Mouse (Mus musculus): ENCODE results near the gene Slc10a7. TPM values are rescaled to one million over a fixed set of nuclear protein-coding genes. Genes with fewer than 3 reads are reported as not detected.
"Not testable (repeated sequence)": the region's sequence is repeated elsewhere in the genome, so short reads cannot be mapped to it uniquely, and the experiment has no call there.

The Slc10a7 gene
- total RNA-seq (2022): 1 to 10 TPM; 5.5 to 7.2 (median 6.6) TPM

DNA sequence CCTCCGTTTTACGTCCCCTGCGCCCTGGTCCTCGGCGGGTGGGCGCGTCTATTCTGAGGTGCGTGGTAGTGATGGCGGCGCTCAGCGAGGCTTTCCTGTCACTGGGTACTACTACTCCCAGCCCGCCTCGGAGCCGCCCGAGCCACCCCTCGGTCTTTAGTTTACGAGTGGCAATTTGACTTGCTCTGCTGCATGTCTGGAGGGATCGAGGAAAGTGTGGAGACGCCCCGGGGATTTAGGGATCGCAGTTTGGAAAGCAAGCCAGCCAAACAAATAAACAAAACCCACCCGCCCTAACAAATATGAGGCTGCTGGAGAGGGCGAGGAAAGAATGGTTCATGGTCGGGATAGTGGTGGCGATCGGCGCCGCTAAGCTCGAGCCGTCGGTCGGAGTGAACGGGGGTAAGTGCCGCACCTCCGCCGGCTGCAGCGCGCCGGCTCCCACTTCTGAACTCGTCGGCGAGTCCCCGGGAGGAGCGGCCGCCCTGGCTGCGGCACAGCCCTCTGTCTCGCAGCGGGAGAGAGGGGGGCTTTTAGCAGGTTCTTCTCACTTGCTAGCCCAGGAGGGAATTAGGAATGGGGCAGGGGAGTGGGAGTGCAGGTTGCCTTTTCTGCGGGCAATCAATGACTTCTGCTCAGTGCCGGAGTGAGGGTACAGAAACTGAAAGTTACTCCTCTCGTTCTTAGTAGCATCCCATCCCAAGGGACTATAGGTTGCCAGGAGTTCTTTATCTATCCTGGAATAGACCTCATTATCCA lies at the start of gene Slc10a7:
Slc10a7 (plus strand) TSS at position 74 of the 759 bp plus-strand sequence.
- peak in 1 of 2 experiments; percentile 87 for DNase-seq (ENCODE audit: low spot score in 2 of 2)

DNA sequence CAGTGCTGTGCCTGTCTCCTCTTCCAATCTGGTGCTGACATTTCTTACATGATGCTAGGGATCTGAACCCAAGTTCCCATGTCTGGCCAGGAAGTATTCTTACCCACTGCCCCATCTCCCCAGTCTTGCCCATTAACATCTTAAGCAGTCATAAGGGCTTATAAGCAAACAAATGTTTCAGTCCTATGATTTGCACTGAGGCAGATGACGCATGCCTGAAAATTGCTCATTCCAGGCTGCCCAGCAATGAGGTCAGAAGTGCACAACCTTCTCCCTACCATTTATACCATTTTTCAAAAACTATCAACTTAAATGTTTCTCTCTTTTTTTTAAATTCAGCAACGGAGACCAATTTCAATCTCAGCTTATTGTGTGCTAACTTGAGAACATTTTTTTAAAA lies 45.2 kb upstream of the Slc10a7 start:
- DNase-seq (ENCODE audit: low spot score in 2 of 2): no peak

DNA sequence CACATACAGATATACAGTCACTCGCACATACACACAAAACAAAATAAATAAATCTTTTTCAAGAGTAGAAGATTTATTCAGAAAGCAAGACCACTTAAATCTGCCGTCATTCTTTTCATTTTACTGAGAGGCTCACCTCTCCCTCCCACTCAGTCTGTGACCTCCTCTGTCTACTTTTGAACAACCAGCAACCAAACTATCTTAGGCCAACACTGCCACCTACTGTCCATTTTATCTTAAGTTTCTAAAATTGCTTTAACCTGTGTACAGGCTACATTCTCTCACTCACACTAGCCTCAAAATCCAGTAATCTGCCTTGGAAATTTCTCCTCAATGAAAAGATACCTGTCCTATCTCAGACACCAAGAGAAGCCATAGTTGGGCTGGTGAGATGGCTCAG lies 41.3 kb upstream of the Slc10a7 start:
- no peak for DNase-seq (ENCODE audit: low spot score in 2 of 2)

DNA sequence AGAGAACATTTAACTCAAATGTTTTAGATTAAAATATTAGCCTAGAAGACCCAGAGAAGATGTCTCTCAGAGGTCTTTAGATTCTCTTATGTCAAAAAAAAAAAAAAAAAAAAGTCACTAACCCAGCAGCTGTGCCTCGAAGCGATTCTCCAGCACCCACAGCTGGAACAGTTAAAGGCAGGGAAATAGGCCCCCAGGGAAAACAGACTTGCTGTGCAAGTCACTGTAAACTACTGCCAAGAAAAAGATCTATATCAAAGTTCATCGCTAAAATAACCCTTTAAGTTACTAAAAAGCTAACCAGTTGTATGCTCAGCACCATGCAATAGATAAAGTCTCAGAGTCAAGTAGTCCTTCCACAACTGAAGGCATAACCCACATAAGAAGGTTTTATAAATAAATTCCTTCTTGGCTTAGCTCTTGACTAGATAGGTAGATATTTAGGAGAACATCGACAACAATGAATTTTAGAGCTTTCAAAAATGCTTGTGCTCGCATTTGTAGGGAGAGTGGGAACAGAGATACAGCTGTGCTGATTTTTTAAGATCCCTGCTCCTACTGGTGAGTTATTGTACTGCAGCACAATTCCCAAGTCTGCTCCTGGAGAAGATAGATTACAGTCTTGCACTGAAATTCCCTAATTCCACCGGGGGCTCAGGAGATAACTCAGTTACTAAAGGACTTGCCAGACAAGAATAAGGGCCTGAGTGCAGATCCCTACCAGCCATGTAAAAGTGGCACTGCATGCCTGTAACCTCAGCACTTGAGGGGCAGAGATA lies 31.9 kb upstream of the Slc10a7 start:
- DNase-seq (ENCODE audit: low spot score in 2 of 2): no peak

DNA sequence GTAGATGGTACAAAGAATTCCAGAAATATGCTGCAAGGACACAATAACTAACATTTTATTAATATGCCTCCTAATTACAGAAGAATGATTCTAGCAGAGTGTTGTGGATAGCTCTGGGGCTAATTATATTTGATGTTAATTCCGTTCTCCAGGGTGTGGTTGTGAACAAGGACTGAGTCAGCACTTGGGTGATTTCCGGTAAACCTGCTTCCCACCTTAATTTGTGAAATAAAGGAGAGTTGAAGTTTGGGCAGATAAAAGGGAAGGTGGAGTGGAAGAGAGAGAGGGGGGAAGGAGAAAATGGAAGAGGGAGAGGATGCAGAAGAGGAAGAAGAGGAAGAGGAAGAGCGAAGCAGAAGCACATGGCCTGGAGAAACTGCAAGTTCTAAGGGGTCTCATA lies 19.4 kb upstream of the Slc10a7 start:
- no peak for DNase-seq (ENCODE audit: low spot score in 2 of 2)

DNA sequence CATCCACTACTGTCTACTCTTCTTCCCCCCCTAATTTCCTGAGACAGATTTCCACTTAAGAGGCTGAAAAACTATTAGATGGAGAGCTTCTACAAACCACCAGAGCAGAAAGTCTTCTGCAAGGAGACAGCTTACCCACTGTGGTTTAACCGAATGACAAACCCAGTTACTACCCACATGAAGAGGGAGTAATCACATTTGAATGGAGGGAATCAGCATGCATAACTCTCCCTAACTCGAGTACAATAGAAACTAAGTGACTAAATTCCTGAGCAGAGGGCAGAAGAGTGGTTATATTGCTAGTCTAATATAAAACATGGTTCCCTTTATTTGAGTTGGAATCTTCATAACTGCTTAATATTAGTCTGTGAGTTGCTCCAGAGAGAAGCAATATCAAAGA lies 16.1 kb upstream of the Slc10a7 start:
- no peak for DNase-seq (ENCODE audit: low spot score in 2 of 2)

DNA sequence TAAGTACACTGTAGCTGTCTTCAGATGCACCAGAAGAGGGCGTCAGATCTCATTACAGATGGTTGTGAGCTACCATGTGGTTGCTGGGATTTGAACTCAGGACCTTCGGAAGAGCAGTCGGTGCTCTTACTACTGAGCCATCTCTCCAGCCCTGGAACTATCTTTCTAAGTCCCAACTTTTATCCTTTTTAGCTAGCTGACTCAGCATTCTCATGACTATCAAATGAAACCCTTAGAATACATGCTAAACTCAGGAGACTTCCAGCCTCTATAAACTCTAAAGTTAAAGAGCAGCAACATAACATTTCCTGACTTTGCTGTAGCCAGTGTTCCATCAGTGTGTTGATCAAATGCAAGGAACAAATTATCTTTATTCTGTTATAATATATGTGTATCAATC lies 12.9 kb upstream of the Slc10a7 start:
- not testable (repeated sequence) for DNase-seq (ENCODE audit: low spot score in 2 of 2)

DNA sequence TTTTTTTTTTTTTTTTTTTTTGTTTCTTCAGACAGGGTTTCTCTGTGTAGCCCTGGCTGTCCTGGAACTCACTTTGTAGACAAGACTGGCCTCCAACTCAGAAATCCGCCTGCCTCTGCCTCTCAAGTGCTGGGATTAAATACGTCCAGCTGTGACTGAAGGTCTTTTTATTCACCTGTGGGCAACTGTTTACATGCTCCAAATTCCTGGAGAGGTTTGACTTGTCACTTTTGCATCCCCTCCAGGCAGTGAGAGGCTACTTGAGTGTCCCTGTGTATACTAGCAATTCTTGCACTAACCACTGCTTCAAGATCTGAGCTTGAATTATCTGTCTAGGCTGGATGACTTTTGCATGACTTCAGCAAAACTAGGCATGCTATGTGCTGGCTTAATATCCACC lies 6.4 kb upstream of the Slc10a7 start:
- no peak for DNase-seq (ENCODE audit: low spot score in 2 of 2)

DNA sequence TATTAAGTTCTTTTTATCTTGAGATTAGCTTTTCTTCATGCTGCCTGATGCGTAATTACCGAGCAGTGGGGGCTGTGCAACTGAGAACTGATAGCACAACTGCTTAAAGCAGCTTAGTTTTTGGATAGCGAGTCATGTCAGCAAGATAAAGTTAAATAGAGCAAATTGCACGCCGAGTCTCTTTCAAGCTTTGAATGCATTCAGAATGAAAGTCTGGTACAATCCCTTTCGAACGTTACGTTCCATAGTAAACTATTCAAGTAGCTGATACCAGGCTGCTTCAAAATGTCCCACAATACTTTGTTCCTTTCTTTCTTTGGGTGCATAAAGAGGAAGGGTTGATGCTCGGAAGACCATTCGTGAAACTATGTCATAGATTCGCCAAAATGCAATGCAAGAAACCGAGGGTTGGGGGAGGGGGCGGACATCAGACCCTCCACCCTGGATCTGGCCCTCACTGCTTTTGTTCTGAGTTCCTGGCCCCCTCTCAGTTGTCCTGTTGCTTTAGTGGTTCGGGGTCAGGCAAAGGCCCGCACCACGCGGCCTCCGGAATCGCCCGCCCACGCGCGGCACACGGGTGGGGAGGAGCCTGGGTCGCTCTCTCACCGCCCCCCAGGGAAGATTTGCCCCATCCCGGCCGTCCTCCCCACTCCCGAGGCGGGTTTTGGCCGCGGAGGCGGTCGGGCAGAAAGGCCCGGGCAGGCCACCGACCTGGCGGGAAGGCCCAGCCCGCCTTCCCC lies 997 bp upstream of the Slc10a7 start:
- peak in 1 of 2 experiments; percentile 22 for DNase-seq (ENCODE audit: low spot score in 2 of 2)

DNA sequence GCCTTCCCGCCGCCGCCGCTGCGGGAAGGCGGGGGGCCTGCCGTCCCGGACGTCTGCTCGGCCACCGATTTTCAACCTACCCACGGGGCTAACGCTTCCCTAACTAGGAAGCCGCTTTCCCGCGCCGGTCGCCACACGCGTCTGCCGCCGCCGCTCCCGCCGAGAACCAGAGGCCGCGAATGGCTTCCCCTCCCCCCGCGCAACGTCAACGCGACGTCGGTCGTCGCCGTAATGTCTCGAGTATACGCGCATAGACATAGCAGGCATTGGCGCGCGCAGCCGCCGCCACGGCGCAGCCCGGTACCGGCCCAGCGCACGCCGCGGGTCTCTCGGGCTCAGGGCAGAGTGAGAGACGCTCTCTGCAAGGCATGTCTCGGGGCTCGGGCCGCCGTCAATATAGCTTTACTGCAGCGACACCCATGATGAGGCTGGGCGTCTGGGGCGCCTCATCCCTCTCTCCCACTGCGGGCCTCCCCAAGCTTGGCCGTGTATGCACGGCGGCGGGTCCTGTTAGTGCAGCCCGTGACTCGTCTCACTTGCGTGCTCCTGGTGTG lies 350 bp upstream of the Slc10a7 start, which contains the start of gene Rbmxl1:
Rbmxl1 (minus strand) TSS at position 180 of the 554 bp plus-strand sequence.
- DNase-seq (ENCODE audit: low spot score in 2 of 2): peak; percentile 73 to 81

DNA sequence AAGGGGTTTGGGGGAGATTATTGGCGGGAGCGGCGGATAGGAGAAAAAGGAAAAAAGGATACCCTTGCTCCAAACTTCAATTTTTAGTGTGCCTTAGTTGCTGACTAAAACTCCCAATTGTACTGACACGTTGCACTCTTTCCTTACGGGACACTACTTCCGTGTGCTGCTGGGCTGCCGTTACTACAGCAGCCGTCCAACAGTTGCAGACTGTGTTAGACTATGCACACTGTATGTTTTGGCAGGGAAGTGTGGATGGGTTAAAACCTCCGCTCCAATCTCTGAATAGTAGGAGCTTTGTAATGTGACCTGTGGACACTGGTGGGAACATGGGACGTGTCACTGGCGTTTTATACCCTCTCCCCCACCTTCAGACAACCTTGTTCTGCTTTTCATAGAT lies 948 bp downstream of the Slc10a7 start:
- no peak for DNase-seq (ENCODE audit: low spot score in 2 of 2)

DNA sequence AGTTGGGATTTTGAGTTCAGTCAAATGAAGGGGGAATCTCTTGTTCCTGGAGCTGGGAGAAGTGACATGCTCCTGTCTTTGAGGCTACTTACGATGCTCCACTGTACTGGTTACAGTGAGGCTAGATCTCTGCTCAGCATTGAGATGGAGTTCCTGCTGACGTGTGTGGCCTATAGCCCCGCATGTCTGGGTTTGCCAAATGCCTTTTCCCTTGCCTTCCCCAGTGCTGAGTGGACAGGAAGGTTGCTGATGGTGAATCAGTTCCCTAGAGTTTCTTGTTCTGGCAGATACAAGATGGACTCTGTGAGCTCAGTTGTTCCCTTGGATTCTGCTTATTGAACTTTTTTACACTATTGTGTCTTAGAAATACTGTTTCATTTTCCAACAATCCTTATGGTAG lies 1.8 kb downstream of the Slc10a7 start:
- DNase-seq (ENCODE audit: low spot score in 2 of 2): no peak

DNA sequence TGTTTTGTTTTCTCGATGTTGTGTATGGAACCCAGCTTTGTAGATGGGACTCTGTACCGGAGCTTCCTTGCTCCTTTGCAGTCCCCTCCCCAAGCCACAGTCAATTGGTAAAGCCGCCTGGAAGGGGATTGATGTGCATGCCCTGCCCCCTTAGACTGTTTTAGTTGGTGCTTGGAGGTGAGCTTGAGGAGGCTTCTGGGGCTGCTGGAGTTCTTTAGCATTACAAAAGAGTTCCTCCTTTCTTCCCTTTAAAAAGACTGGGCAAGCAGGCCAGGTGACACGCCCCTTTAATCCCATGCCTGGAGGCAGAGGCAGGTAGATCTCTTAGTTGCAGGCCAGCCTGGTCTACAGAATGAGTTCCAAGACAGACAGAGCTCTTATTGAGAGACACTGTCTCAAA lies 4.0 kb downstream of the Slc10a7 start:
- DNase-seq (ENCODE audit: low spot score in 2 of 2): no peak

DNA sequence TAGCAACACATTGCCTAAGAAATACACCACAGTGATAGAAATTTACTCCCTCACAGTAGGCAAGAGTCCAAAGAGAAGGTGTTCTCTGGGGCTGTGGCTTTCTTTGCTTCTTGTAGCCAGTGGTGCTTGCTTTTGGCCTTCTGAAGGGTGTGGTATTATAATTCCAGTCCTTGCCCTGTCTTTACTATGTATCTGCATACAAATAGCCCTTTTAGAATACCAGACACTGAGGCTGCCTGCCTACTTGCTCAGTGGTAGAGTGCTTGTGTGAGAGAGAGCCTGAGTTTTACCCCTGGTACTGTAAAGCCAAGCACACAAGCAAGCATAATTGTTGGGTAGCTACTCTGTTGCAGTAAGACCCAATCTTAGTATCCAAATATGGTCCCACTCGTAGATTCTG lies 5.6 kb downstream of the Slc10a7 start:
- no peak for DNase-seq (ENCODE audit: low spot score in 2 of 2)

DNA sequence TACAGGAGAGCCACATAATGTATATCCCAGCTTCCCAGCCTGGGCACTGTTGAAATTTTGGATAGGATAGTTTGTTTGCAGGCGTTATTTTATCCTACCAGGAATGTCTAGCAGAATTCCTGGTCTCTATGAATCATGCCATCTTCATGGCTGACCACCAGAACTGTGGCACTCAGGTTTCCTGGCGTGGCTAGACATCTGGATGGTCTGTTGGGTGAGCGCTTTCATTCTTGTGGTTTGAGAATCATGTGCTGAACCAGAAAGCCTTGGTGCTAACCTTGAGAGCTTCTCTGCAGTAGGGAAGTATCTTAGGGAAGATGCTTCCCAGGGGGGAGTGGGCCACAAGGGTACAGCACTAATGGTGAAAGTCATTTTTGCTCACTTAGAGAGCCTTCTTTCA lies 6.0 kb downstream of the Slc10a7 start:
- DNase-seq (ENCODE audit: low spot score in 2 of 2): no peak

DNA sequence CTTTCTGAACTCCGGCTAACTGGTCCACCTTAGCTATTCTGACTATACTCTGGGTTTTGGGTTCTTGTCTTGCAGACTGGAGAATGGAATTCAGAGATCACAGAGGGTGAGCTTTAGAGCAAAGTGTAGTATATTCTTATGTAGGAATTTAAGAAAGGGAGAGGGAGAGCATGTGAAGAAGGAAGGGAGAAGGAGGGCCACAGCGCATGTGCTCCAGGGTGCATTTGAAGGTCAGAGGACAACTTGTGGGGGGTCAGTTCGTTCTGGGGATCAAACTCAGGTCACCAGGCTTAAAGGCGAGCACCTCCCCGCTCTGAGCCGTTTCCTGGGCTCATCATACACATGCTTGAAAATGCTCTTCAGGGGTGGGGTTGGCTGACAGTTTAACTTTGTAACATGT lies 24.8 kb downstream of the Slc10a7 start:
- DNase-seq (ENCODE audit: low spot score in 2 of 2): no peak

DNA sequence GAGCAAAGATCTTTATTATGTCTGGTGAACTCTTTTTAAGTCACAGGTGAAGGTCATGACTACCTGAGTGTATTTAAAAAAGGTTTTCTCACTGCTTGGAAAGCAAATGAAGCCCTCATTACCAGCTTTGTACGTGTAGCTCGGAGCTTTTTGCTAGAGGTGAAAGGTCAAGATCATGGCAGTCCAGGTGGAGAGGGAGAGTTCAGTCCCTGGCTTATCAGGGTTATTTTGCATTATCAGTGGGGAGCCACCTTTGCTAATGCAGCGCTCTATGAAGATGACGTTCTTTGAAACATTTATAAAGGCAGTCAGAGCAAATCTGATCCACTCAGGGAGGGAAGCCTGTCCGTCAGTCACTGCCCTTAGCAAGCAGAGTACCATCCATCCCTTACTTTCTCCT lies 27.6 kb downstream of the Slc10a7 start:
- DNase-seq (ENCODE audit: low spot score in 2 of 2): no peak

DNA sequence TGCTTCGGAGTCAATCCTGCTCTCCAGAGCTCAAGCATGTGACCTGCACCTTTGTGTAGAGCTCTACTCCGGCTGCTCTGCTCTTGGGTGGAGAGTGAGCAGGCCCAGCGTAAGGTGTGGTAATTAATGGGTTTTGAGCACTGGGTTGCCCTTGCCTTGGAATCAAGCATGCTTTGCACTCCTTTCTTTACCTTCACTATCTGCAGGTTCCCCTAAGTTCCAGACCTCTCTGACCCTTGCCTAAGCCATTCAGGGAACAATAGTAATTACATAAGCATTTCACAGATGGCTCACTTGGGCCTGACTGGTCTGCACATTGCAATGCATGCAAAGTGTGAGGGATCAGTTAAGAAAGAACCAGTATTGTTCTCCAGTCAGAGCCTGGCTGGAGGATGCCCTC lies 28.6 kb downstream of the Slc10a7 start:
- DNase-seq (ENCODE audit: low spot score in 2 of 2): no peak

DNA sequence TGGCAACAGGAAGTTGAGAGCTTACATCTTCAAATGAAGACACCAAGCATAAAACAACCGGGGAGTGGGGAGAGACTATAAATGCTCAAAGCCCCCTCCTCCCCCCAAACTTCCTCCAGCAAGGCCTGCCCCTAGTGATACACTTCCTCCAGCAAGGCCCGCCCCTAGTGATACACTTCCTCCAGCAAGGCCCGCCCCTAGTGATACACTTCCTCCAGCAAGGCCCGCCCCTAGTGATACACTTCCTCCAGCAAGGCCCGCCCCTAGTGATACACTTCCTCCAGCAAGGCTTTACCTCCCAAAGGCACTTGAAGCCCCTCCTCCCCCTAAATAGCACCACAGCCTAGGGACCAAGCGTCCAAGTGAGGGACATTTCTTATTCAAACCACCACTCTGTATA lies 33.5 kb downstream of the Slc10a7 start:
- not testable (repeated sequence) for DNase-seq (ENCODE audit: low spot score in 2 of 2)

DNA sequence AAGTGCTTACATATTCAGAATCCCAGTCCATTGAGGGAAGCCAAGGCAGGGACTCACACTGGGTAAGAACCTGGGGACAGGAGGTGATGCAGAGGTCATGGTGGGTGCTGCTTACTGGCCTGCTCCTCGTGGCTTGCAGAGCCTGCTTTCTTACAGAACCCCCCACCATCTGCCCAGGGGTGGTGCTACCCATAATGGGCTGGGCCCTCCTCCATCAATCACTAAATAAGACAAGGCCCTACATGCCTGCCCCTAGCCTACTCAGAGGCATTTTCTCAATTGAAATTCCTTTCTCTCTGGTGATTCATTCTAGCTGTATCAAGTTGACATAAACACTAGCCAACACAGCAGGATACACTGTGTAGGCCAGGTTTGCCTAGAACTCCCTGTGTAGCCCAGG lies 34.5 kb downstream of the Slc10a7 start:
- DNase-seq (ENCODE audit: low spot score in 2 of 2): no peak

DNA sequence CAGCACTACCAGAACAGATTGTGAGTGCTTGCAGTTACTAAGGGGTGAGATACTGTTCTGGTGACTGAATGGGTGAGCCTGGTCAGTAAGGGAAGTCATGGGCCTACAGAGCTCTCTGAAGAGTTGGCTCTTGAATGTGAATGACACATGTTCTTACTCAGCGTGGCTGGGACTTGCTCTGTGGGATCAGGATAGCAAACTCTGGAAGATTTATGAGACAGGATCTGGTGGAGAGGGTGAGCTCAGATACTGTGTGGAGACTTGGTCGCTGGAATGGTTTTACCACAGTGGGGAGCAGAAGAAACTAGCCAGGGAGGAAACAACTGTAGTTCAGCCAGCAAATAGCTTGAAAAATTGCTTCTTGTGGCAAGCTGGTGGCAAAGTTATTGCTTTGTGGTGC lies 35.4 kb downstream of the Slc10a7 start:
- no peak for DNase-seq (ENCODE audit: low spot score in 2 of 2)
